Mouse (Mus musculus): ENCODE measurements at regions not wholly inside any gene's neighbourhood (a gene's known extent, or its start where the extent isn't known, plus 50 kb on each side); places are given as distances from the start of the nearest gene placed in this dataset.

DNA sequence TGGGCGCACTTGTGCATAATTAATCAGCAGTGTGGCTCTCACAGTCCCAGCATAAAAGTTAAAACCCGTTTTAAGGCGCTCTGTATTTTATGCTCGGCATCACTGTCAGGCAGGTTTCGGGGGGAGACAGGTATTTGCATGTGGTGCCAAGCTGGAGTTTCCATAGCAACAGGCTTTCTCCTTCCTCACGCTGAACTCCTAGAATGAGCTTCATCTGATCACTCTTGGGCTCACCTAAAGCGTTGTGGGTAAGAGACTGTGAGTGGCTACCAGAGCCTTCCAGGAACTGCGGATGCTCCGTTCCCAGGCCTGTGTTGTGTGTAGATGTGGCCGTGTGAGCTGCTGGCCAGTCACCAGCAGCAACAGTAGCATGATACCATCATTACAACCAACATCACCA is 161.5 kb downstream of the Ajap1 start:
- DNase-seq (ENCODE audit: low read depth, low spot score) = no peak

DNA sequence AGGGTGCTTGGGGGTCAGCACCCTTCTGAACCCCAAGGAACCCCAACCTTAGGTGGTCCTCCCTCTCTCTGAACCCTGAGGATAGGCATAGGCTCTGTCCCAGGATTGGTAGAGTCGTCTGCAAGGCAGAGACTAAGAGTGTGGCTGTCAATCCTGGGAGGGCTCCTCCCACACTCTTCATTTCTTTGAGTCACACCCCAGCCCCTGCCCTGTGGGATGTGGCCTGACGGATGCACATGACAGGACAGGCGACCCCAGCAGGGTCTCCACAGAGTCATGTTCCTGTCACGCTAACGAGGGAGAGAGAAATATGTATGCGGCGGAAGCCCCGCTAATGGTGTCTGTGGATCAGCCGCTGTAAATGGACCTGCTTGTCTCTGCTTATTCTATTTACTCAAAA is 162.0 kb downstream of the Ajap1 start:
- DNase-seq (ENCODE audit: low read depth, low spot score) = no peak

GRCm38 (mm10) chr4:153316964-153317724 is 165.5 kb downstream of the Ajap1 start:
- DNase-seq (ENCODE audit: low read depth, low spot score) = no peak

DNA sequence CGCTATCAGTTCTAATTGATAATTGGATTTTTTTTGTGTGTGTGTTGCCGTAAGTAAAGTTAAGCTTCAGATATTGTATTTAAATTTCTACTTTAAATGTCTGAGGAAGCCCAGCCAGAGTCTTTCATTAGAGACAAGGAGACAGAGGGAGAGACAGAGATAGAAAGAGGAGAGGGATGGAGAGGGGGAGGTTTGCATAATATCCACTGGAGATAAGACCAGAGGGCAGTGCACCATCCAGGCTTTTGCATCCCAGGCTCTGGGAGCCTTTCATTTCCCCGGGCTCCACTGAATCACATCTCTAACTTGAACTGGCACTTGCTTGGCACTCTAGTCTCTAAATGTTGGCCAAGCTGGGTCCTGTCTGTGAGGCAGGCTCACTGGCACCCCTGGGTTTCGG is 166.1 kb downstream of the Ajap1 start:
- no peak for DNase-seq (ENCODE audit: low read depth, low spot score)

DNA sequence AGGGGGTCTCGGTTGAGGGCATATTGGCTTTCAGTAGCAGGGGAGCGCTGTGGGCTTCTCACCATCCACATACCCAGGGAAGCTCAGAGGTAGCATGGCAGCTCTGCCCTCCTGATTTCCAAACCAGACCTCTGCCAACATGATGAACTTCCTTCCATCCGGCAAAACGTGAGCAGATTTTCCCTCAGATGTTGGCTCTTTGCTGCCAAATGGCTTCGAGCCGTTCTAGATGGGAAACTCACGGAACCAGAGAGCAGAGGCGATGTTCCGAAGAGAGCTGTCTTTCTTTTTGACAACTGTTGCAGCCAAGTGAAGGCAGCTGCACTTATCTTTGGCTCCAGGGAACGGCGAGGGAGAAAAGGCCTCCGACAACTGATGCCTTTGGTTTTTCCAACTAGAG is 168.7 kb downstream of the Ajap1 start:
- DNase-seq (ENCODE audit: low read depth, low spot score) = no peak

DNA sequence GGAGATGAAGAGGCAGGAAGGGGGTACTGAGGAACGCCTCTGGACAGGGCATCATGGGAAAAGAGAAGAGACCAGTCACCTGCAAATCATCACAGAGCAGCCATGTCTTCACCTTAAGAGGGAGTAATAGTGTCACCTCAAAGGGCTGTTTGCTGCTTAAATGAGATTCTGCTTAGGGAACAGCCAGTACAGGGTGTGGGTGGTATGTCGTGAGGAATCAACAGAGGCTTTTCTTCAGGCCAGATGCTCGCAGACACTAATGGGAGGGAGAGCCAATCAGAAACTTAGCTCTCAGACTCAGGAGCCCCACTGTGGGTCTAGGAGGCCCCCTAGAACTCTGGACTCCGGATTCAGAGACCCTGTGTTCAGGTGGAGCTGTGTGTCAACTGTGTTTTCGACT is 171.0 kb downstream of the Ajap1 start:
- DNase-seq (ENCODE audit: low read depth, low spot score) = no peak

GRCm38 (mm10) chr4:153310641-153311040 is 172.0 kb downstream of the Ajap1 start:
- no peak for DNase-seq (ENCODE audit: low read depth, low spot score)

DNA sequence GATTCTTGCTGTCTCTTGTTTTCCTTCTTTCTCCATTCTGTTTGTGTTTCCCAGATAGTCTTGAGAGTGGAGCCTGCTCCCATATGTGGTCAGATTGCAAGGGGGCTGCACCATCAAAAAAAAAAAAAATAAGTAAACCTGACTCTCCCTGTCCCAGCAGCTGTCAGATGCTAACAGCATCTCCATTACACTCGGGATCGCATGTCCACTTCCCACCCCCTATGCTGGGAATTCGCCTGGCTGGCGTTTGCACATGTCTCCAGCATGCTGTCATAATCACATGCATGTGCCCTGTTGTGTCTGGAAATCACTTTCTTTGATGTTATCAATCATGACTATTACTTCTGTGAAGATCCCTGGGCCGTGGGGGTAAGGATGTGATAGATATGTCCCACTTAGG is 179.1 kb downstream of the Ajap1 start:
- DNase-seq (ENCODE audit: low read depth, low spot score) = no peak

GRCm38 (mm10) chr4:153302855-153303254 is 179.8 kb downstream of the Ajap1 start:
- DNase-seq (ENCODE audit: low read depth, low spot score) = no peak

DNA sequence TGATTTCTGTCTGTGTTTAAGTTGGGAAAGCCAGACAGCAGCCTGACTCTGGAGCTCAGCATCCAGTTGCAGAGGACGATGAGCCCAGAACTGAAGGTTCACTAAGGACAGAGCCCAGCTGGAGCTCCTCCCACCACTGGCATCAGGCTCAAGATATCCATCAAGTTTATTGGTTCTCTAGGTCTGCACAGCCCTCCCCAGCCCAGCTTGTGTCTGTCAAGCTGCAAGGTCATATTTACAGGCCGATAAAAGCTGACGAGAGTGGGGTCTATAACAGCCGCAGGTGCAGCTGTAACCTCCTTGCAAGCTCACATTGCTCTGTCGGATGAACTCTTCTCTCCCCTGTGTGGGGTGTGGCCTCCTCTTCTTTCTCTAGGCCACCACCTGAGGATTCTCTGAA is 184.3 kb downstream of the Ajap1 start:
- no peak for DNase-seq (ENCODE audit: low read depth, low spot score)

- no peak for DNase-seq (ENCODE audit: low read depth, low spot score)
Measured at GRCm38 (mm10) chr4:153294828-153295227, 187.8 kb downstream of the Ajap1 start.

DNA sequence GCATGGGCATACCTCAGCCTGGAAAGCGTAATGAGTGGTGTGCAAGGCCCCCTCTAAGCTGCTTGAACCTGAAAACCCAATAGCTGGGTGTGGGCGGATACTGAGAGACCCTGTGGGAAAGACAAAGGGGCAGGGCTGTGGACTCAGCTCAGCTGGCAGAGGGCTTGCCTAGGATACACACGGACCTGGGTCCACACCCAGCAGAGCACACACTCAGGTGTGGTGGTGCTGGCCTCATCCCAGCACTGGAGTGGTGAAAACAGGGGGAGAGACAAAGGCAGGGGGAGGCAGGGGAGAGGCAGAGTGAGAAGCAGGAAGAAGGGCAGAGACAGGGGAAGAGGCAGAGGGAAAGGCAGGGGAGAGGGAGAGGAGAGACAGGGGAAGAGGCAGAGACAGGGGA is 189.5 kb downstream of the Ajap1 start:
- DNase-seq (ENCODE audit: low read depth, low spot score) = no peak

DNA sequence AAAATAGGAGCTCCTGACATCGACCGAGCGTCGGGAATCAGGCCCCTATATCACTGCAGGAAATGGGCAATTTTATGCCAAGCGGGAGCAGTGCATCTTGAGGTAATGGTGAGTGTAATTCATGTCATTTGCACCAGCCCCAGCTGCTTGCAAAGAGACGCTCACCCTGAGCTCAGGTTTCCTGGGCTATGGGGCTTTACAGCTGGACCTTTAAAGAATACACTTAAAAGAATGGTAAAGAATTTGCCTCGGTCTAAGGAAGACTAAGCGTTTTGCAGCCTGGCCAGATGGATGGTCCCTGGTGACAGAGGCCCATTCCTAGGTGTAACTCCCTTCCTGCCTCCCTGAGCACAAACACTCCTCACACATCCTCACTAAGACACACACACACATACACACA is 194.2 kb downstream of the Ajap1 start:
- DNase-seq (ENCODE audit: low read depth, low spot score) = no peak

- no peak for DNase-seq (ENCODE audit: low read depth, low spot score)
Measured at GRCm38 (mm10) chr4:153284209-153284608, 198.4 kb downstream of the Ajap1 start.

GRCm38 (mm10) chr4:153276571-153276970 is 206.0 kb downstream of the Ajap1 start:
- no peak for DNase-seq (ENCODE audit: low read depth, low spot score)

- no peak for DNase-seq (ENCODE audit: low read depth, low spot score)
Measured at GRCm38 (mm10) chr4:153271376-153271775, 211.2 kb downstream of the Ajap1 start.

DNA sequence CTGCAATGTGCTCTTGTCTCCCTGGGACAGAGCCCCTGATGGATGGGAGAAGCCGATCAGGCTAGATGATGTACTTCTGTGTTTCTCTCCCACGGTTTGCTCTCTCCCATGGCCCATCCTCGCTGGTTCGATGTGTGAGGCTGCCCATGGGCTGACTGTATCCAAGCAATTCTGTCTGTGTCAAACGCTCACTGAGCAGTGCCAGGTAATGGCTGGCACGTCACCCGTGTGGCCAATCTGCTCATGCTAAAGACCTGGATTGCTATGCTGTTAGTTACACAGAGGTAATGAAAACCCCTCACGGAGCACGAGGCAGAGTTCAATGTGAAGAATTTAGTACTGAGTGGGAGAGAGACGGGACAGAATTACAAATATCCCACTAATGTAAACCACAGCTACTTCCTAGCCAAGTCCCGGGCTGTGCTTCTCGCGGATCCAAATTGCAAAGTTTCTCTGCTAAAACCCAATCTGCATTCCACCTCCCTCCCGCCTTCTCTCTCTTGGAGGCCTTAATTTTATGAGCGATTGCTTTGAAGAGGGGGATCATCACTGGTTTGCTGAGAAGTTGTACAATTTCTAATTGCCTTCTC is 219.3 kb downstream of the Ajap1 start:
- no peak for DNase-seq (ENCODE audit: low read depth, low spot score)

DNA sequence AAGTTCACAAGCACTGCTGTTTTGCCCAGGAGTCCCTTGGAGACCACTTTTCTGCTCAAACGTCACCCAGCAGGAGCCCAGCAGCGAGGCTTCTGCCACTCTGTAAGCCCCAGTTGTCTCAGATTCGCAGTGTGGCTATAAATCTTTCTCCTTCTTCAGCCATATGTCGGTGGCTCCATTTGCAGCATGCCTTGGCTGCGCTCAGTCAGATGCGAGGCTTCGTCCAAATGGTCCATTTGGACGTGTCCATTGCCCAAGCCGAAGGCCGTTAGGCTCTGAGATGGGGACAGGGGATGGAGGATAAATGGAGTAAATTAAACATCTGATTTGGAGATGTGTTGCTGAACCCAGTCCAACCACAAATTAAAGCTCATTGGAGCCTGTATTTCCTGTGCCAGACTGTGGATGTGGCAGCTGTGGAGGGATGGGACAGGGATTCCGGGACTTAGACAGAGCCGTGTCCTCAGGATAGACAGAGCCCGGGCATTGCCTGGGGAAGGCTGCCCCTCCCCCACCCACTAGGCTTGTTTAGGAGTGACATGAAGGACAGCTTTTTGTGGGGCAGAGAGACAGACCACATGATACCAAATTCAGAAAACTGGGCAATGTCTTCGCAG is 221.6 kb downstream of the Ajap1 start:
- DNase-seq (ENCODE audit: low read depth, low spot score) = no peak

DNA sequence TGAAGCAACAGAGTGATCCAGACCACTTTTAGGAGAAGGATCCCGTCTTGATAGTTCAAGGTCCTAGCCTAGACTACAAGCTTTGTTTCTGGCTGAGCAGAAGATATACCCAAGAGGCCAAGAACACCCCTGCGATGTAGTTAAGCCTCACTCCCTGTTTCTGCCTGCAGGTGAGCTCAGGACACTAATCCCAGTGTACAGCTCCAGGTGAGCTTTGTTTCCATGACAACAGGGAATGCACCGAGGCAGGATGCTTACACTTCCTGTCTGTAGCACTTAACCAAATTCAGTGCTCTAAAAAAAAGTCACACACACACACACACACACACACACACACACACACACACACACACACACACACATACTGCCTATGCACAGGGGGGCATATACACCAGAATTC is 230.7 kb downstream of the Ajap1 start:
- no peak for DNase-seq (ENCODE audit: low read depth, low spot score)

DNA sequence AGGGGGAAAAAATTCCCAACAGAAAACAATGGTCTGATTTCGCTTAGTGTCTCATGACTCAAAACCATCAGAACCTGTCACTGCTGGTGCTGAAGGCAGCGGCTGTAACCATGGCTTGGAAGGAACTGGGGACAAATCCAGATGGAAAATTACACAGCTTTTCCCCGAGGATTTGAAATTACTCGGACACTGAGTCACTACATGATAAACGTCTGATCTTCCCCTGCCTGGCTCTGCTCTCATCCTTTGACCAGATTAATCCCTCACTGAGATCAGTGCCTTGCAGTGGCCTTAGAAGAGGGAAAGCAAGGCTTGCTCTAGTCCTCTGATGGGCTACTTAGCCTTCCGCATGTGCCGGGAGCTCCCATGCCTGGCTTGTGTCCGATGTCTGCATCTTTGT is 231.3 kb downstream of the Ajap1 start:
- no peak for DNase-seq (ENCODE audit: low read depth, low spot score)

DNA sequence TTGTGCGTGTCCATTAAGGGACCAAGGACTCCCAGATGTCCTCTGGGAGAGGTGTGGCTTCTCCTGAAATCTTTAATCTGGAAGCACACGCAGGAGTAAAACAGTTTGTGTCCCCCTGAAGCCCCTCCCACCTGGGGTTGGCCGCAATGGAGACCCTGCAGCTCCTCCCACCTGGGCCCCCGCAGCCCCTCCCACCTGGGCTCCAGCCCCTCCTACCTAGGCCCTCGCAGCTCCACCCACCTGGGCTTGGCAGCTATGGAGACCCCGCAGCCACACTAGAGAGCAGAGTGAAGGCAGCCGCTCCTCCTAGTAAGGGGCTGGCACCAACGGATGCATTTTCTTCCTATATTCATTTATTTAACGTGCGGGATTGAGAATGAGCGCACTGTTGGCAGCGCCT is 245.9 kb downstream of the Ajap1 start:
- peak; percentile 81 for DNase-seq (ENCODE audit: low read depth, low spot score)

GRCm38 (mm10) chr4:153233762-153234161 is 248.8 kb downstream of the Ajap1 start:
- DNase-seq (ENCODE audit: low read depth, low spot score) = peak; percentile 84

DNA sequence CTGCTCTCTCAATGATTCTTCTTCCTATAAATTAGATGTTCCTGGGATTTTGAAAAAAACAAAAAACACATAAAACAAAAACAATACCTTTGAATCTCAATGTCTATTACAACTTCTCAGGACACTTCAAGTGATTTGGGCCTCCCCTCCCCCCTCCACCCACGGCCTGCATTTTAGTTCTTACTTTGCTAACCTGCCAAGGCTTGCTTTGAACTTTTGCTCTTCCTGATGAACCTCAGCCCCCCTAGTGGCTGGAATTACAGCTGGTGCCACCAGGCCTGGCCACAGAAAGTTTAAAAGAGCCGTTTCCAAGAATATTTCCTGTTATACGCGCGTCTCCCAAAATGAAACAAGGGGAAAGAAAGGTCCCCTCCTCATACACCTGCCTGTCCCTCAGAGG is 253.4 kb downstream of the Ajap1 start:
- DNase-seq (ENCODE audit: low read depth, low spot score) = peak; percentile 56

All from ES-CJ7 (cell line).